Mouse (Mus musculus) ovary, postnatal 14 days (tissue): Measurements from ENCODE around the gene Prpf19.

ENCODE experiments used
- DNase-seq: peaks from one replicate; pipeline ENCODE4 v3.0.0; 2022; ENCODE audit warnings: low spot score

Prpf19 gene

DNA sequence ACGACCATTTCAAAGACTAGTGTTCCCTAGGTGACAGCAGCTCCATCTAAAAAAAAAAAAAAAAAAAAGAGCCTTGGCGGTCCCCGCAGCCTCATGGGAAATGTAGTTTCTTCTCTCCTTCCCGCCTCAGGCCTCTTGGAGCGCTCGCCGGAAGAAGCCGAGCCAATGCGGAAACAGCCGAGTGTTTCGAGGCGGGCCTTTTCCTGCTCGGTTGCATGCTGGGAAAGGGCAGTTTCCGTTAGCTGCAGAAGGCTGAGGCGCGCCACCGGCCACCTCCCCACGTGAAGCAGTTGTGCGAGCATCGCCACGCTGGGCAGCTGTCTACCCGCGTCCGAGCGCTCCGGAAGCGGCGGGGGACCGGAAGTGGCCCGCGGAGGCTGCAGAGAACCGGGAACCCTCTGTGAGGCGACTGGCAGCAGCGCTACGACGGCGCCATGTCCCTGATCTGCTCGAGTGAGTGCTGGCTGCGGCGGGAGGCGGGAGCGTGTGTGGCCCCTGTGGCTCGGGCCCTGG is at the start of gene Prpf19:
TSS of gene Prpf19 (plus strand) at position 216 of the 513 bp plus-strand sequence.
- peak; percentile 93 for DNase-seq

DNA sequence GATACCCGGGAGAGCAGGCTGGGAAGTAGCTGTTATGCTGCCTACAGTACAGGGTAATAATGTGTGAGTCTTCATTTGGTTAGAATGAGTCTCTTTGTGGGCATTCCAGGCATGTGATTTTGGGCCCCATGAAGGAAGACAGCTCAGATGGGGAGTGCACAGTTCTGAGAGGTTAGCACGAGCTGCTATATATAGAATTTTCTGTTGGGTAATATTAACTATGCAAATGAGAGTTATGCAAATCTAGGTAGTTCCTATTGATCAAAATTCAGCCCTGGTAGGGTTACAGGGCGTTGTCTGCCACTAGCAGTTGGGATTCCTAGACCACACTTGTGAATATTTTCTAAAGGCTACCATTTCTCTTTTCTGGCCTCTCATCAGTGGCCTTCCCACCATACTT is 49.6 kb upstream of the Prpf19 start:
- no peak for DNase-seq

DNA sequence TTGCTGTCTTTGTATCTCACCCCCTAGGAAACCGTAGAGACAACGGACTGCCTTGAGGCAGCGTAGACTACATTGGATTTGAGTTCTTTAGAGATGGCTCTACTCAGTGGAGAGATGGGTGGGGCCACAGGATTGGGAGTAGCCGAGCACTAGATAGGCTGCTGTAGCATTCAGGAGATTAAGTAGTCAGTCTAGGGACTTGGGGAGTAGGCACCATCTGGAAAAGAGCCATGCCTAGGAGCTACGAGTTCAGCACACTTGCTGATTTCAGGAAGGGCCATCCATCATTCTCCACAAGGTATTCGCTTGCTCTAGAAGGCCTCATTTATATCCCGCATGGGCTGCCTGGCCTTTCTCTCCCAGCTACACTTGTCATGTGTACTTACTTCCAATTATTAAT is 48.9 kb upstream of the Prpf19 start:
- no peak for DNase-seq

DNA sequence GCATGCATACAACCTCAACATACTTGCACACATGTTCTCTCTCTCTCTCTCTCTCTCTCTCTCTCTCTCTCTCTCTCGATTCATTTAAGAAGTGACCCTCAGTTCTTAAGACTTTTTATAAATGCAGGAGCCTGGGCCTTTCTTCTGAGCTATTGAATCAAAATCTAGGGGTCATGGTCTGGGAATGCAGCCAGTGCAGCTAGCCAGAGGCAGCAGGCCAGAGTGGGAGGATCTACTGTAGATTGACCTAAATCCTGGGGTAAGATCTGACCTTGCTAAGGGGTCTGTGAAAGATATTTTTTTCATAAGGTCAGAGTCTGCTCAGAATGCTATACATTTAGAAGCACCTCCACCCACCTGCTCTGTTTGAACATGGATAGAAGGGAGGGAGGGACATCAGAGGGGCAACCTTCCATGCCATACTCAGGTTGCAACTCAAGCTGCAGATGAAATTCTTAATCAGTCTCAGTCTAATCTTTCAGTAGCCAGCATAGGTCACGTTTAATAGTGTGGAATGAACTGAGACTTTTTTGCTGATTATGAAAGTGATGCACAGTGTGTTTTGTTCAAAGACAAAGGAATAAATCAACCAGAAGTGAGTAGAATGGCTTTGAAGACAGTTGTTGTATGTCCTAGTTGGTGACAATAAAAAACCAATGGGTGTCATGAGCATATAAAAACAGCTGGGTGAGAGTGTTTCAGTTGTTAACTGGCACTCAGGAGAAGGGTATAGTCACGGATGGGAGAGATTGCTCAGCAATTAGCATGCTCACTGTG is 47.5 kb upstream of the Prpf19 start:
- no peak for DNase-seq

DNA sequence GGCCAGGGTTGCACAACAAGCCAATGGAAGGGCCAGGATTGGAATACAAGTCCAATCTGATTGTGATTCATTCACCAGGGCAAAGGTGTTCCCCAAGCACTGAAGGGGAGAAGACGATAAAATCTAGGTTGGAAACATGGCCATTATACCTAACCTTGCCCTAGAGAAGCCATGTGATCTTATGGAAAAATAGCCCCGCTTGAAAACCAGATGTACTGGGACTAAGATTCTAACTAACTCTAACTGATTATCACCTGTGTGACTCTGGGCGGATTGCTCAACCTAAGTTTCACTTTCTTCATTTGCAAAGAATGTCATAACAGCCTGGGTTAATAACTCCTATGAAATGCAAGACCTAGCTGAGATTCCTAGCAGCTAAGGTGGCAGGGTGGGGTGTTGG is 39.6 kb upstream of the Prpf19 start:
- DNase-seq = no peak

DNA sequence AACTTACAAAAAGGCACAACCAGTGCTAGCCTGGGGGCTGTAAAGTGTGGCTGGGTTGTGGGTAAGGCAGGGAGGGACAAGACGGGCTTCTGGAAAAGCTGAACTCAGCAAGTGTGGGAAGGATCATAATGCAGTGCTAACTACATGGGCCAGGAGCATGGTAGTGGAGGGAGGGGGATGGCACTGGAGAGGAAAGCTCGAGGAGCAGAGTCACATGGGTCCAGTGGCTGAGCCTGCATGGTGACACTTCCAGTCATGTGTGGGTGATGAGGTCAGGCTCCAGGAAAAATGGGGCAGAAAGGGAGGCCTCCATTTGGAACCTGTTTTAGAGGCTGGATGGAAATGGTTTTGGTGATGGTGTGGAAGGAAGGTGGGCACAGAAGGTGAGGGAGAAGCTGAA is 38.5 kb upstream of the Prpf19 start:
- DNase-seq = no peak

DNA sequence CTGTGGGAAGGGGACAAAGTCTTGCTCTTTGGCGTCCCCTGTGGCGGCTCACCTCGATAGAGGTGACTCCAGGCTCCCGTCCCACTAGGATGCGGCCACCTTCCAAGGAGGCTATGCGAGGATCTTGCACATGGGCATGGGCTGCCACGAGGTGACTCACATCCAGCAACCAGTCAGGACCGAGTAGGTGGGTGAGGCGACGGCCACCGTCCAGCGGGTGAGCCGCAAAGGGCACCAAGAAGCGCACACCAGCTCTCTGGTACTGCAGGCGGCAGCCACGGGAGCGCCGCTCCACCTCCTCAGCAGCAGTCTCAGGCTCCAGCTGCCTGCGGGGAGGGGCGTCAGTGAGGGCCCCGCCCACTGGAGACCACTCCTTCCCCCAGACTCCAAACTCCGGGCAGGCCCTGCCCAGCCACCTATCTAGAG is 34.9 kb upstream of the Prpf19 start:
- DNase-seq = no peak

DNA sequence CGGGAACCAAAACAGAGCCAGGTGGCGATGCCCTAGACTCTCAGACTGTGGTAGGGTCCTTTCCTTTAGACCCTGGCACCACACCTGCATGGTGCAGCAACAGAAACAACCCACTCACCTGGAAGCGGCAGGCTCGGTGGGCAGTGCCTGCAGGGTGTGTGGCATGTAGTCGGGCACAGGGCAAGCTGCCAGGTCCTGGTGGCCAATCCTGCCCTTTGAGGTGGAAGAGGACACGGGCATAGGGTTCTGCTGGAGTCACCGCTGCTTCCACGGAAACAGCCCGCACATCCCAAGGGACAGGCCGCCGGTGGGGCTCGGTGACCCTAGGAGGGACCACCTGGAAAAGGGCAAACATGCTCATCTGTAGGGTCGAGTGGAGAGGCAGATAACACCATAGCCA is 28.7 kb upstream of the Prpf19 start:
- DNase-seq = no peak

DNA sequence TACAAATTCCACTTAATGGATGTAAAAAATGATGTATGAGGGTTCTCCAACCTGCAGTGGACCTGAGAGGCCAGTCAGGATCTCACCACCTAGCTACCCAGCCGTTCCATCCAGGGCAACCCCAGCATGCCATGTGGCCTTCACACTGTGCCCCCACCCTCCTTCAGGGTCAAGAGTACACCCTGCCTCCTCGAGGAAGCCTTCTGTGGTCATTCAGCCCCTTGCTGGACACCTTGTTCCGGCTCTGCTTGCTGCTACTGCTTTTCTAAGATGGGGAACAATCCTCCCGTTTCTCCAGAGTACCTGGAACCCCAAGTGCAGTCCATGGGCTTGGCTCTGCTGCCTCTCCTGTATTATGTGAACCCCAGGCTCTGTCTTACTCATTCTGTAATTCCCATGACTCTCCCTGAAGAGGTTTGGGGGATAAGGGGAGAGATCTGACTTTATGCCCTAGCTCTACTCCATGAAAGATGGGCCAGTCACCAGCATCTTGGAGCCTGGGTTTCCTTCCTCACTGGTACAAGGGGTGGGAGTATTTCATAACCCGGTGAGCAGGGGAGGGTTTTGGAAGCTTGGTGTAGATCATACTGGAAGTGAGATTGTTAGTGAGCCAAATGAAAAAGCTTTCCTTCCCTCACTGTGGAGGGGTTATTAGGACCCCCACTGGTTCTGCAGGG is 26.9 kb upstream of the Prpf19 start:
- no peak for DNase-seq

DNA sequence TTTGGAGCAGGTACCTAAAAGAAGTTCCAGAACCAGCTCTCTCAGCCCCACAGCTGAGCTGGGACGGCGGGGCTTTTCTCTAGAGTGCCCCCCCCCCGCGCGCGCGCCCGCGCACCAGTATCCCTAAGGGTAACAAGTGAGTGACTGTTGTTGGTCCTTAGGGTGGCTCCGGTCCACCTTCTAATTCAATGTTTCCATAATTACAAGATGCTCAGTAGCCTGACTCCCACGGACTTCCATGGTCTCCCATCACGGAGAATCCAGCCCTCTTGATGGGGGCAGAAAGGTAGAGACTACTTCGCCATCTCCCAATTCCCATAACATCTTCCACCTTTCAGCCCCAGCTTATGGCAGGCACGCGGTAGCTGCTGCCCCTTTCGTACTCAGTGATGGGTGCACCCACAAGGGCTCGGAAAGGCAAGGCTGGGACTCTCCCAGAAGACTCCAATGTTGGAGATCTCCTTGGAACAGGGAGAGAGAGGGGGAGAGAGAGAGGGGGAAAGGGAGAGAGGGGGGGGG is 26.3 kb upstream of the Prpf19 start:
- DNase-seq = no peak

DNA sequence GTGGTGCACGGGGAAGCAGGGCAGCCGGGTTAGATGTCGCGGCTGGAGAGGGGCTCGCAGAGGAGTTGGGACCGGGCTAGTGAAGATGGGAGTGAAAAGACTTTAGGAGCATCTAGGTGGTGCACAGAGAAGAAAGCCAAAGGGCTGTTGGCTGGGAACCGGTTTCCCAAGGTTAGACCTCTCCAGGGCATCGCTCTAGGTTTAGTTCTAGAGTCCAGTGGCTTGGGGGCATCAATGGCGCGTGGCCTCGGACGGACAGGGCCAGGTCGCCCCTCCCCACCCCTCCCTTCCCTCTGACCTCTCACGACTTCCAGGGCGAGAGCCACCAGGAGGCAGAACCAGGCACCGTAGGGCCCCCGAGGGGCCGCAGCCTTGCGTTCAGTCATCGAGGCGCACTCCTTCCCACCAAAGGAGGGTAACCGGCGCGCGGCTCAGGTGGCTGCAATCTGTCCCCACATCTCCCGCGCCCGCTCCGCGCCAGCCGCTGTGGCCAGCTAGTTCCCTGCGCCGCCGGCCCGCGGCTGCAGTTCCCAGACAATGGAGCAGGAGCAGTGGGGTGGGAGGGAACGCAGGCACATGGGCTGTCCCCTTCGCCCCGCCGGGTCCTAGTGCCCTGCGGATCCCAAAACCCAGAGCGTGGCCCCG is 25.7 kb upstream of the Prpf19 start:
- DNase-seq = peak; percentile 67

DNA sequence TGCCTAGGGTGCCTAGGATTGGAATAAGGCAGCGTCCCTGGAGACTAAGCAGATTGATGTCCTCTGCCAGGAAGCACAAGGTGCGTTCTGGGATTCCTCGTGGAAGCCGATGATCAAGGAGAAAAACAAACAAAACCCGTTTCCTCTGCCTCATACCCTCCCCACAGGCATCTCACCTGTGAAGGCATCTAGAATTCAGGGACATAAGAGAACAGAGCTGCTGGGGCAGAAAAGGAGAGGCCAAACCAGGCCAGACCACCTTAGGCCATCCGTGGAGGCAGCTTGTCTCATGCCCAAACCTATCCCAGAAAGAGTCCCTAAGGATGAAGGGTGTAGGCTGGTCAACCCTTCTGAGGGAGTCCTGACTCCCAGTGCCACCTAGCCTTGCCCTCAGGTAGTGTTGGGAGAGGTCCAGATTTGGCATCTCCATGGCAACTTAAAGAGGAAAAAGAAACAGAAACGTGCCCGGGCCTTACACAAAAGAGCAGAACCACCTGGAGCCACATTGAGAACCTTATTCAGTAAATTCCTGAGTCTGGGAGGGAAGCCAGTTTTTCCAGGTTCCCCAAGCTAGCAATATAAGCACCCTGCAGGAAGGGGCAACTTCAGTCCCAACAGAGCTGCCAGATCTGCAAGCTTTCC is 25.0 kb upstream of the Prpf19 start, which contains the start of gene Tmem132a:
TSS of gene Tmem132a (minus strand) at position 55 of the 642 bp plus-strand sequence.
- no peak for DNase-seq

DNA sequence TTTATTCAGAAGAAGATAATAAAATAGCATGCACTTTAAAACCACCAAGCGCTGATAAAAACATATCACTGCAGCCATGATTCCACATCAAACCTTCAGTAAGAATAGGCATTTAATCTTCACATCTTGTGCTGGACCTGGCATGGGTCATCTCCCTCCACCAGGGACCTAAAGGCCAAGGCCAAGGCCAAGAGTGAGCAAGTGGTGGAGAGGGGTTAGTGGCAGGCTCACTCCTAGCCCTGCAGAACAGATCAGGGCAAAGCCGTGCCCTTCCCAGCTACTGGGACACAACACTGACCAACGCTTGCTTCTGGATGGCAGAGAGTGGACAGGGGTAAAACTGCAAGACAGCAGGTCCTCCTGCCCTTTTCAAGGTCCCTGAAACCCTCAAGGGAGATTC is 24.4 kb upstream of the Prpf19 start:
- DNase-seq = no peak

DNA sequence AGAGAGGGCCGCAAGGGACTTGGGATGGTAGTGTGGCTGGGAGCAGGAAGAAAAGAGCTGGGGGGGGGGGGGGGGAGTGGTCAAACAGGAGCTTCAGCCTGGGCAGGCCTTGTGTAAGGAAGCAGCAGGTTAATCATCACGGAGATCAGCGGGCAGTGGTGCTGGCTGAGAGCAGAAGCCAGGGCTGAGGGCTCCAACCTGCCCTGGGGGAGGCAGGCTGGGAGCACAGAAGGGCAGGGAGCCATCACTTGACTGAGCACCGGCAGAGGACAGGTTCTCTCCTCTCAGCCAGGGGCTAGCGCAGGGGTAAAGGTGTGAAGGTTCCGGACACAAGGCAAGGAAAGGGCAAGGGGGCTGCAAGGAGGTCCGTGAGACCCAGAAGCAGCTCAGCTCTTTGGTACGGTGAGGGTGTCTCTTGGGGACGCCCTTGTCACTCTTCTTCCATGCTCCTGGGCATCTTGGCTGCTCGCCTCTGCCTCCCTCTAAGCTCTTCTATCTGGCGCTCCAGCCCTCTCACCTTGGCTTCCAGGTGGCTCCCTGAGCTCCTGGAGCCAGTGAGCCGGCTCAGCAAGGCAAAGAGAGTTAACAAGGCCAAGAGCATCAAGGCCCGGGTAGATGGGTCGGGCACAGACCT is 23.6 kb upstream of the Prpf19 start:
- no peak for DNase-seq

DNA sequence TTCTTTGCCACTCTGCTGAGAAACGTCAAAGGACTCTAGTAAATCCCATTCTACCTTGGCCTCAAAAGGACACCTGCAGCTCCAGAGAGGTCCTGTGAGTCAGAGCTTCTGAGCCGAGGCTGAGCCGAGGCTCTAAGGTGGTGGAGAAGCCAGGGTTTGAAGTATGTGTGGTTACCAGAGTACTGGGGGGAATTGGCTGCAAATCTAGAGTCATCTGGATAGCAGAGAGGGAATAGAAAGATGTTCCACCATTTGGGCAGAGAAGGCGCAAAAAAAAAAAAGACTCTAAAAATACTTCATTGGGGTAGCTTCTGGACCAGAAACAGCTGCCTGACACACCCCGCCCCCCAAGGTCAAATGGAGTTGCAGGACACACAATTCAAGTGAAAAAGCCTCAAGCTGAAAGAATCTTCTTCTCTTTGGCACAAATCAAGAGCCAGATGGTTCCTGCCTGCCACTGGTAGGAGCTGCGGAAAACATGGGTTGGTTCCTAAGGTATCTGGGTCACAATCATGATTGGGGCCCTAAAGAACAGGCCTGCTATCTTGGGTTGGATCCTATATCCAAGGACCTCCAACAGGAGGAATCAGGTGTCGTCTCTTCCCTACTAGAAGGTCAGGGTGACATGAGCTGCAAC is 16.7 kb upstream of the Prpf19 start:
- no peak for DNase-seq

DNA sequence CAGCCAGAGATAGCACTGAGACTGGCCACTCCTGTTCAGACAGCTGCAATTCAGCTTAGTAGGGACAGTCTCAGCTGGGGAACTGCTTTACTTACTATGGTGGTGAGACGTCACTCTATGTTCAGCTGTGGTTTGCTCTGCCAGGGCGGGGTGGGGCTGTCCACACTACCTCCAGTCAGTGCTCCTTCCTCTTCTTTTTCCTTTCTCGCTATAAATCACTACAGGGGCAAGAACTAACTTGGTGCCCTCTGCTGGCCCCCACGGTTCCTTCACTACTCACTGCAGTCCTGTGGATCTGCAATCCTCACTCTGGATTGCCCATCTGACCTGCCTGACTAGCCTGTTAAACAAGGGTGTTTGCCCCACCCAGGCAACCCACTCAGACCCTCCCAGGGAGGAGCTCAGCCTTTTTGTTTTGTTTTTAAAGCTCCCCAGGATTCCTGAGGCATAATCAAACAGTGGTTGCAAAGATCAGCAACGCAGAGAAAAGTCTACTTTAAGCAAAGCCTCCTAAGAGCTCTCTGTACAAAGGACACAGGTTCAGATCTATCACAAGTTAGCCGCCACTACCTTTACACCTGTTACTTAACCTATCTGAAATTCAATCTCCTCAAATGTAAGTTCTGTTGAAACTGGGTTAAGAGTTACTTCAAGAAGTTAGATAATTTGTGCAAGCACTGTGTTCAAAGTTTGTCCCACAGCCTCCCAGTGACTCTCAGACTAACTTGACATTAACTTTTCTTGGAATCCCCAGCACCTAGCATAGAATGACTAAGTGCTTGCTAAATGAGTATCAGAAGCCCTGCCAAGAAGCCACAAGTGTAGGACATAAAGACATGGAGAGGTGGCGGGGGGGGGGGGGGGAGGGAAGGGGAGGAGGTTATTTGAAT is 14.7 kb upstream of the Prpf19 start:
- DNase-seq = no peak

DNA sequence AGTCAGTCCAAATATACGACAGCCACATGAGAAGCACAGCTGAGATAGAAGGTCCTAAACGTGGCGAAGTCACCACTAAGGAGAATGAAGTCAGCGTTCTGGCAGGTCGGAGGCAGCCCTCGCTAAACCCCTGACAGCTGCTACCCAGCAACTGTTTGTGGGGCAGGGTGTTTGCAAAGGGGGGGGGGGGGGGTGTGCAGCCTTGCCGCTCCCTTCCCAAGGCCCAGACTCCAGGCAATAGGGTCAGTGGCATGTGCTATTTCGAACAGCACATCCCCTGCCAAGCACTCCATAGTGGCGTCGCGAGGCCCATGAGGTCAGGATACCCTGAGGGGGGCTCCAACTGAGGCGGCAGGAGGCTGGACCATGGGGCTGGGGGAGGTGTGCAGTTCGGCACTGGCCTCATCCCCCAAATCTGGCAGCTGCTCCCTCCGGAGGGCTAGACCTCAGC is 14.0 kb upstream of the Prpf19 start:
- no peak for DNase-seq

DNA sequence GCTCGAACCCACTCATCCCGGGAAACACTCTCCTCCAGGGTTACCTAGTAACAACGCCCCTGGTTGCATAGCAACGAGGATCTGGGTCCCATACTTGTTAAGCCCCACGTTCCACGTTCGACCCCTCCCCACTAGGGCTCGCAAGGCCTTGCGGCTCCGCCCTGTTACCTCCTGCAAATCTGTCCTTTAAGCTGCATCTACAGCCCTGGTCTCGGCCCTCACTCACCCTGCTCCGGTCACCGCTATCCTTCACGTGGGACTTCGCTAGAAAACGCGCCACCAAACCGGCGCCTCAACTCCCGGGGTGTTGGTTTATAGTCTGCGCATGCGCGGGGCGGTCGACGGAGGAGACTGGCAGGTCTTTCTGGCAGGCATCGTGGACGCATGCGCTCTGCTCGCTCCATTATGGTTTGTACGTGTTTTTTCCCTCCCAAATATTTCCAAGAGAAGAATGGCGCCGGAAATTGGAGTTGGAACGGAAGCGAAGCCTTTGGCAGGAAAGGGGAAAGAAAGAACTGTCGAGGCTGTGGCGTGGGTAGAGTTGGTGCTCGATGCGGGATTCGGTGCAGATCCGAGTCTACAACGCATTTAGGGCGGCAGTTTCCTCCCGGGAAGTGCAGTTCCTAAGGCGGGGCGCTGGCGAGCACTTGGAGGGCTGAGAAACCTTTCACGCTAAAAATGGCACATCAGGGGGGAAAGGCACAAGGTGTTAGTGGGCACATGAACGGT is 13.4 kb upstream of the Prpf19 start, which contains the start of gene Tmem109:
TSS of gene Tmem109 (minus strand) at position 576 of the 729 bp plus-strand sequence.
- DNase-seq = peak; percentile 87

DNA sequence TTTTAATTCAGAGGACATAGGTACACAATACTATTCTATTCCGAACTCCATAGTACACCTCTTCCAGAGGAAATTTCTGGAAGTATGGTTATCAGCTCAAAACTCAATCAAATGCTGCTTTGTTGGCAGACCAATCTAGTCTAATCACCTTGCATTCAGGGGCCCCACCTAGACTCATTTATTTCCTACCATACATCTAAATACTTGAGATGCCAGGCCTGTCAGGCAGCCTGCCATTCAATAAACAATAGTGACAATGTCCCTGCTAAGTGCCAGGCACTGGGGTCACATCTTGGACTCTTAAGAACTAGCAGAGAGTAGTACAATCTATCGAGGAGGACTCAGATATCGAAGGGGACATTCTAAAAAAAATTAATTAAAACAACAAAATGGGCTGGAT is 2.8 kb upstream of the Prpf19 start:
- no peak for DNase-seq
